Mouse (Mus musculus) heart, postnatal 0 days (tissue): ENCODE results near the gene Gm28053.

Source experiments
- CTCF ChIP-seq: IDR thresholded peaks from 2 replicates; pipeline ENCODE4 v1.5.1; 2016; ENCODE audit warnings: antibody characterized with exemption, control low read depth, low read depth
- EP300 ChIP-seq: IDR thresholded peaks from 2 replicates; pipeline ENCODE4 v1.6.1; 2016; ENCODE audit warnings: antibody characterized with exemption, low read depth

- no peak for TF ChIP-seq EP300
- TF ChIP-seq CTCF = no peak
These were observed 1.9 kb downstream of the Gm28053 start for GRCm38 (mm10) chr6:48720326-48720725.
